Mouse (Mus musculus): ENCODE data around the gene Srd5a2. TPM values are rescaled to one million over a fixed set of nuclear protein-coding genes. Genes with fewer than 3 reads are reported as not detected.
"Not testable (repeated sequence)": the region's sequence is repeated elsewhere in the genome, so short reads cannot be mapped to it uniquely, and the experiment has no call there.

Srd5a2 gene
- under 1 TPM in 3 of 4 experiments, not detected in 1; 0.19 to 0.49 (median 0.31) TPM for total RNA-seq (2022)

- no peak for DNase-seq (ENCODE audit: low spot score)
Observed at GRCm38 (mm10) chr17:74047210-74048082, at the start of gene Srd5a2. Srd5a2 (minus strand) TSS chr17:74047916.

DNA sequence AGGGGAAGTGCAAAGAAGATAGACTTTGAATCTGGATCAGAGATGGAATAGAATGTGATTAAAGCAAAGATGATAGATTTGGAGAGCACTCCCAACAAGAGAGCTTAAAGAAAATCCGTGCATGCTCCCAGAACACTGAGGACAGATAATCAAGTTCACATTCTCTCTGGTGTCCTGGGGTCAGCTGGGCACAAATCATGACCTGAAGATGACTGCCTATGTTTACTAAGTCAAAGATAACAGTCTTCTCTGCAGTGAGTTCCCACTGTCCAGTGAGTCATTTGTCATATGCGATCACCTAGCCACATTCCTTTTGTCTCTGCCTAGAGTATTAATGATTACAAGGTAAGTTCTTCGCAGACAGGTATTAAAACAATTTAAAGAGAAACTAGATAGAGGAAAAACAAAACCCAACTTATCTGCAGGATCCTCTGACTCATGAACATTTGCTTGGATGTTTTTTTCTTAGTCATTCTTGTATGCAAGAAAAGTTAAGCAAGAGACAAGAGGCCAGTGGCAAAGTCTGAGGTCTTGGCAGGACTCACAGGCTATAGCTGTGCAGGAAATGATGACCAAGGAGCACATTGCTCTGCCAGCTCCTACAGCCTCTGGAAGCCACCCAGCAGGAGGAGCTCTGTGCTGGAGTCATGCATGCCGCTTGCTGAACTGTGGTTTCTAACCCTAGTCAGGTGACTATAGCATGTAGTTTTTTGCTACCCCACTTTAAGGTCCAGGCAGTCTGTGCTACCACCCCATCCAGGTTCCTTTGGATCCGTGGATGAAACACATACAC lies 41.4 kb upstream of the Srd5a2 start:
- DNase-seq (ENCODE audit: low spot score), result peak; percentile 9

- no peak for DNase-seq (ENCODE audit: low spot score)
Observed at GRCm38 (mm10) chr17:74088016-74088415, 40.3 kb upstream of the Srd5a2 start.

- DNase-seq (ENCODE audit: low spot score), result no peak
Observed at GRCm38 (mm10) chr17:74083370-74083769, 35.7 kb upstream of the Srd5a2 start.

- no peak for DNase-seq (ENCODE audit: low spot score)
Observed at GRCm38 (mm10) chr17:74080076-74080615, 32.4 kb upstream of the Srd5a2 start.

DNA sequence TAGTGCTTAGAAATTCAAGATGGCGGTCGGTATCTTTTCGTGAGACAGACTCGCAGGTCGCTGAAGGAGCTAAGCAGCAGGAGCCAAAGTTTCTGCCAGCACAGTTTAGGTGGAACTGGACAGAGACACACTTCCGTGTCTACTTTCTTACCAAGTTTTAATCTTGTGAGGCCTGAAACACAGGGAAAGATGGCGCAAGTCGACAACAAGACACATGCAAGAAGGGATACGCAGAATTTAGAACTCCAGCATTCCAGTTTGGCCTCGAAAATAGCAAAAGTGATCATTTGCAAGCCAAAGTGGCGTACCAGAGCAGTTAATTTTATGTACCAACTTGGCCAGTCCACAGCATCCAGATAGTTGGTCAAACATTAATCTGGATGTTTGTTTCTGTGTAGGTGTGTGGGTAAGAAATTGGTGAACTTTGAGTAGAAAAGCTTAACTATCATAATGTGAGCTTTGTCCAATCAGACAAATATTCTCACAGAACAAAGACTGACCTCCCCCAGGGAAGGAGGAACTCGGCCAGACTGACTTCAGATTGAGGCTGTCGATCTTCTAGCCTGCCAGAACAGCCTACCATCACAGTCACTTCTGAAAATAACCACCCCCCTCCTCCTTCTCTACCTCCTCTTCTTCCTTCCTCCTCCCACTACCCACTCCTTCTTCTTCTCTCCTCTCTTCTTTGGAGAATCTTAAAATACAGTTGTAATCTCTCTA lies 31.2 kb upstream of the Srd5a2 start:
- no peak for DNase-seq (ENCODE audit: low spot score)

DNA sequence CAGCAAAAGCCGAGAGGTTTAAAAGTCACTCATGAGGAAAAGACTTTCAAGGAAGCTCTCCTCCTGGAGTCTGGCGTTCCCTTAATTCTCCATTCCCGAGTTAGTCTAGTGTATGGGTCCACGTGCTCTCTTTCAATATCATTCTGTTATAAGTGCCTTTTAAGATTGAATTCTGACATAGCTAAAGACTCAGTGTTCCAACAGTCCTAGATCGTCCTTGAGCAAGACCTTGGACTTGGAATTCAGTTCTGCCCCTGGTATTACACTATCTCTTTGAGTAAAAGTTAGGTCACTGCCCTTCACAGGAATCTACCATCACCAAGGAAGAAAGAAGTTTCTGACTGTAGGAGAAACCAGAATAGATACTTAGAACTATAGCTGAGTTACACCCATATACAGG lies 25.4 kb upstream of the Srd5a2 start:
- not testable (repeated sequence) for DNase-seq (ENCODE audit: low spot score)

GRCm38 (mm10) chr17:74062763-74063162 lies 15.0 kb upstream of the Srd5a2 start:
- not testable (repeated sequence) for DNase-seq (ENCODE audit: low spot score)

DNA sequence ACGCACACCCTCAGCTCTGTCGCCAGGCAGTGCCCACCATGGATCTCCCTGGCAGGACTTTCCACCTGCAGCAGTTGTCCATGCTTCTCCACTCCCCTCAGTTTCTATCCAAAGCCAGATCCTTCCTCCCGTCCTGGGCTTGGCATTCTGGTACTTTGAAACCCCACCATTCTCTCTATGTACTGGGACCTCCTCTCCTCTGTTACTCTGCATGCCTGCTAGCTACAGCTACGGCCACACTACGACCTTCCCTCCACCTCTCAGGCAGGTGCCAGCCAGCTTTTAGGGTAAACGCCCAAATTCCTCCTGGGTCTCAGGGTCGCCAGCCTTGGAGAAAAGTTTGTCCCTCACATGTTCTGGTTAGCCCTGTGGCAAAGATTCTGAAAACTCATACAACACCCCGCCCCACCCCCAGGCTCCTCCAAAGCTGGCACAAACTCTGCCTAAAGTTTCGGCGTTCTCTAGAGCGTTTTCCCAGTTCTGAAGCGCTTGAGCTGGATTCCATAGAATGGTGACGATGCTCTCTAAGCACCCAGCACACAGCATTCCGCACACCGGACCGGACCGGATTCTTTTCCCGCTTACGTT lies 607 bp upstream of the Srd5a2 start:
- no peak for DNase-seq (ENCODE audit: low spot score)

GRCm38 (mm10) chr17:74043754-74044153 lies 4.0 kb downstream of the Srd5a2 start:
- peak; percentile 8 for DNase-seq (ENCODE audit: low spot score)

- peak; percentile 88 for DNase-seq (ENCODE audit: low spot score)
Observed at GRCm38 (mm10) chr17:74020526-74021203, 27.1 kb downstream of the Srd5a2 start.

DNA sequence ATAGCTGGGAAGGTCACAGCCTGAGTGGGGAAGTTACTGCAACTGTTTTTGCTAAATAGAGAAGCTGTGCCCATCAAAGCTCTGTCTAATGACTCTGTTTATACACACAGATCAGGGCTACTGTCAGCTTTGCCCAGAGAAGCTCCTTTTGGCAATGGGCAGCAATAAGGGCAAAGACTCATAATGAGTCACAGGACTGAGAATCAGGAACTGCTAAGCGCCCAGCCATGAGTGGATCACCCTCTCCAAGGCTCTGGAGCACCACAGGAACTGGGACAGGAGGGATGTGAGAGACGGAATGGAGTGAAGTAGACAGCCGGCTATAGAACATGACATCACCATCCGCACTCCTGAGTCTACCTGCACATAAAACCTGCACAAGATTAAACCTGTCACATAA lies 29.4 kb downstream of the Srd5a2 start:
- DNase-seq (ENCODE audit: low spot score), result no peak

DNA sequence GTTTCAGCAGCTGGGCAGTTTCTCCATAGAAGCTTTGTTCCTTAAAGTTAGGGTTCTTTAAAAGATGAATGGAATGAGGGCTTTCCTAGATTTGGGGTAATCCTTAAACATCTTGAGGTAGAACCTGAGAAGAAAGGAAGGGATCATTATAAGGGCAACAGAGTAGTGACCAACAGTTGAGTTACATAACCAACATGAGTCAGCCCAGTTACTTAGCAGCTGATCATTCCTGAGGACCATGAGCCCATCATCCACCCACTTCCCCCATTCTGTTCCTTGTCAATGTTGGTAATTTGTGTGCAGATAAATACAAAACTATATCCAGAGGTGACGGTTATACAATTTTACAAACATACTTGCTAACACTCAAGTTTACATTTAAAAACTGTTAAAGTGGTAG lies 30.1 kb downstream of the Srd5a2 start:
- DNase-seq (ENCODE audit: low spot score), result no peak

- no peak for DNase-seq (ENCODE audit: low spot score)
Observed at GRCm38 (mm10) chr17:74015128-74015527, 32.6 kb downstream of the Srd5a2 start.

DNA sequence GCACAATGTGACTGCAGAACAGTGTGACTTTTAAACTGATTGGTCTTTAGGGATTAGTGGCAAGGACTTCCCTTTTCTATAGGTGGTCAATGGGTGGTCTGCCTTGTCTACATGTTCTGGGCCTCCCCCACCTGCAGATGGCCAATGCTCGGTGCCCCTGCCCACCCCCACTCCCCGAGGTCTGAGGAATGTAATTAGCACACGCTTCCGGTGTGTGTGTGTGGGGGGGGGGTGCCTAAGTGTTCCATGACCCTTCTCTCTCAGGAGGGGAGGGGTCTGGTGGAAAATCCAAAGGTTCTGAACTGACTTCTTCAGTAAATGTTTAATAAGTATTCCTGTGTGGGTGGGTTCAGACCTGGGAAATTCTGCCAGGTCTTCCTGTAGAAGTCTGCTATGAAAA lies 39.0 kb downstream of the Srd5a2 start:
- DNase-seq (ENCODE audit: low spot score), result no peak

- DNase-seq (ENCODE audit: low spot score), result no peak
Observed at GRCm38 (mm10) chr17:74007001-74007400, 40.7 kb downstream of the Srd5a2 start.

DNA sequence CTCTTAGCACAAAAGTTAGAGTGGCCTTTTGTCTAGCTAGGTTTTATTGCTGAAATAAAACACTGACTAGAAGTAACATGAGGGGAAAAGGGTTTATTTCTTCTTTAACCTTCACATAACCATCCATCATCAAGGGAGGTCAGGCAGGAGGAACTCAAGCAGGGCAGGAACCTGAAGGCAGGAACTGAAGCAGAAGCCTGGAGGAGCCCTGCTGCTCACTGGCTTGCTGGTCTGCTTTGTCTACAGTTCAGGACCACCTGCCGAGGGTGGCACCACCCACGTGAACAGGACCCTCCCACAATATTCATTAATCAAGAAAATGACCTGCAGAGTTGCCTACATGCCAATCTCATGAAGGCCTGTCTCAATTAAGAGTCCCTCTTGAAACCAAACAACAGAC lies 45.3 kb downstream of the Srd5a2 start:
- no peak for DNase-seq (ENCODE audit: low spot score)

DNA sequence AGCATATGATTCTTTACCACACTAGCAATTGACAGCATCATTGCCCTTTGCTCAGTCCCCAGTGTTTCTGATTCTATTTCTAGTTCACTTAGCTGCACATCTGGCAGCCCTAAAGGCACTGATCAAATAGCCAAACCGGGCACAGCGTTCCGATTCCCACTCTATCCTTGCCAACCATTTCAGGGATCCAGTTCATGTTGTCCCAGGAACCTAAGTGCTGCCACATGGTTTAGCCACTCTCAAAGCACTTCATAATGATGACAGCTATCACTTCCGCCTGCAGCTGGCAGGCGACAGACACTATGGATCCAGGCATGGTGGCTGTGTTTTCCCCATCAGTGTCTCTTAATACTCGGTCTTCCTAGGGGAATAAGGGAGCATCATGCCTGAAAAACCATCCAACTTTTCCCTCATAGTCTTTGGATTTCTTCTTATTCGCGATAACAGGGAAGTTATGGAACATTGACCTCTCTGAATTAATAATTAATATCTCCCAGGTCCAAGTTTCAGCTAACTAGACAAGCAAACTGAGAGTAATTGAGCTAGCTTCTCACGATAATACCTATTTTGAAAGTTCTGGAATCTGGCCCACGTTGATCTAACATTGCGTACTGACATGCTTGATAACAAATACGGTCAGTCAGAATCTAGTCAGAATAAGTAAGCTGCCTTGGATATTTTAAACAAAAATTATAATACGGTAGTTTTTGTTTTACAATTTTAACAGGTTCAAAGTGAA lies 51.6 kb downstream of the Srd5a2 start:
- DNase-seq (ENCODE audit: low spot score), result no peak

GRCm38 (mm10) chr17:73991264-73991663 lies 56.5 kb downstream of the Srd5a2 start:
- peak; percentile 71 for DNase-seq (ENCODE audit: low spot score)

- no peak for DNase-seq (ENCODE audit: low spot score)
Observed at GRCm38 (mm10) chr17:73986571-73986970, 61.1 kb downstream of the Srd5a2 start.

All from heart, adult 8-10 months (tissue).